Mouse (Mus musculus): ENCODE data around the gene Suco. TPM values are rescaled to one million over a fixed set of nuclear protein-coding genes. Genes with fewer than 3 reads are reported as not detected.

Gene Suco
- polyA plus RNA-seq, 1 experiment from 2014 or later = 13.1 TPM

DNA sequence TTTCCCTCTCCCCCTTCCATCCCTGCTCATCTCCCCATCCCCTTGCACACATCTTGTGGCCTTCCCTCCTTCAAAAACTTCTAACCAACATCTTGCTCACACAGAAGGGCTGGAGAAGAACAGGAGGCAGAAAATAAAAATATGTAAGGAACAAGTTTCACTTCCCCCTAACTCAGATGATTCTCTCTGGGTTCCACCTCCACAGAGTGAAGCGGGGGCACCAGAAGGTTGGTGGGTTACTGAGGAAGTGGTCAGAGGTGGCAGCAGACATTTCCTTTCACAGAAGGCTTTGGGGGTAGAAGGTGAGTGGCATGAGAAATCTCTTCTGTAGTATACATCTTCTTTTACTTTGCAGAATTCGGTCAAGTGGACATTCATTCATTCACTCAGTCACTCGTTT is 77.6 kb downstream of the Suco start:
- TF ChIP-seq EP300 (IDR thresholded peaks at IDR 0.05) (no peak), CTCF (IDR thresholded peaks at IDR 0.05) (no peak)
- Histone ChIP-seq H3K4me3 (ENCODE audit: low read depth, low read length) (no peak overlapping the region), H3K27ac (ENCODE audit: low read length) (no peak overlapping the region), H3K27me3 (replicated peaks; ENCODE audit: insufficient read depth, low read length) (no peaks in the 10 kb centered on the region), H3K9me3 (ENCODE audit: low read length) (no peaks in the 10 kb centered on the region), H3K9ac (replicated peaks; ENCODE audit: low read depth) (no peak overlapping the region), H3K36me3 (ENCODE audit: insufficient read depth, low read length) (no peaks in the 10 kb centered on the region), H3K4me2 (replicated peaks; ENCODE audit: low read depth, low read length) (no peak overlapping the region), H3K4me1 (ENCODE audit: insufficient read depth, low read depth, low read length) (no peaks in the 10 kb centered on the region)
- DNase-seq (ENCODE audit: low spot score) (no peak), ATAC-seq (no peak)
- WGBS = 81% methylated on average over 3 of the region's 3 CpGs

DNA sequence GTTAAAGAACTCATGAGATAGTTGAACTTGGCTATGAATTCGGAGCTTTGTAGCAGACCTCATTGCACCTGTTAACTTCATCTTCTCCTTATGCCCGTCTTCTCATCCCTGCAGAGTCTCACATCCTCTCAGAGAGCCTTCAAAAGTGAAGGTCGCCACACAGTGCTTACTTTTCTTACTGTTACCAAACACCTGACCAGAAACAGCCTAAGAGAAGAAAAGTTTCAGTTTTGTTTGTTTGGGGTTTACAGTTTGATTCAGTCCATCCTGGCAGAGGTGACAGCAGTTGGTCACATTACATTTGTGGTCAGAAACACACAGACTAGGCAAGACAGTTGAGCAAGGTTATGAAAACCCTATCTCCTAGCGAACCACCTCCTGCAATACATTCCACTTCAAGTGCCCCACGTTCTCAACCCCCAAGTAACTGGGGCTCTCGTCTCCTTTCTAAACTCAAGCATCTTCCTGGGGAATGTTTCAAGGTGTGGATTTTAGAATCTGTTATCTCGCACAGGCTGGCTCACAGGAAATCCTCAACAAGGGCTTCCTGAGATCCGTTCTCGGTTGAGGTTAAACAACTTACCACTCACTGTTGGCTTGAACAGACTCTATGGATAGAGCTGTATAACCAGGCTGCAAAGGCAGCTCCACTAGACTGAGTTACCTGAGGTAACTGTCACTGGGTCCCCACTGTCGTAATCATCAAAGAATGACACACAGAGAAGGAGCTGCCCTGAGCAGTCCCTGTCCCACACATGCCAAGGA is 81.9 kb downstream of the Suco start:
- DNase-seq (ENCODE audit: low spot score) (no peak), ATAC-seq (no peak)
- H3K4me2 ChIP-seq (replicated peaks; ENCODE audit: low read depth, low read length) = no peak overlapping the region
- H3K4me1 ChIP-seq (ENCODE audit: insufficient read depth, low read depth, low read length) = no peaks in the 10 kb centered on the region
- H3K27ac ChIP-seq (ENCODE audit: low read length) = no peak overlapping the region
- H3K27me3 ChIP-seq (replicated peaks; ENCODE audit: insufficient read depth, low read length) = no peaks in the 10 kb centered on the region
- TF ChIP-seq EP300 (IDR thresholded peaks at IDR 0.05) = no peak
- no peak for TF ChIP-seq CTCF (IDR thresholded peaks at IDR 0.05)
- H3K36me3 ChIP-seq (ENCODE audit: insufficient read depth, low read length) = no peaks in the 10 kb centered on the region
- H3K9me3 ChIP-seq (ENCODE audit: low read length) = no peaks in the 10 kb centered on the region
- WGBS = 52% methylated on average over 10 of the region's 10 CpGs
- H3K4me3 ChIP-seq (ENCODE audit: low read depth, low read length) = no peak overlapping the region
- no peak overlapping the region for H3K9ac ChIP-seq (replicated peaks; ENCODE audit: low read depth)

DNA sequence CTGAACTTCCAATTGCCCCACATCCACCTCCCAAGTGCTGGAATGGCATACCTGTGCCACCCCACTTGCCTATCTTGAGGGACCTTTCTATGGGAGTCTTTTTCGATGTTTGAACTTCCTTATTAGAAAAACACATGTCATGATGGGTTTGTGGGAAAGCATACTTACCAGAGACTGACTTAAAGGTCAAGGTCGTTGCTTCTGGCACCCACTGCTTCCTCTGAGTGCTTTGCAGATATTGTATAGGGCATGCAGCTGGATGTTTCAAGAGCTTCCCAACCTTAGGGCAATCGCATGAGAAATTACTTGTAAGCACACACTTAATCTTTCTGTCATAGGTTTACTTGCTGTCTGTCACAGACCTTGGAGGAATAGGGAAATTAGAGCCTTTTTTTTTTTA is 83.2 kb downstream of the Suco start:
- Histone ChIP-seq H3K4me2 (replicated peaks; ENCODE audit: low read depth, low read length) (no peak overlapping the region), H3K4me3 (ENCODE audit: low read depth, low read length) (no peak overlapping the region), H3K27ac (ENCODE audit: low read length) (no peak overlapping the region), H3K36me3 (ENCODE audit: insufficient read depth, low read length) (no peaks in the 10 kb centered on the region), H3K9me3 (ENCODE audit: low read length) (no peaks in the 10 kb centered on the region), H3K9ac (replicated peaks; ENCODE audit: low read depth) (no peak overlapping the region), H3K4me1 (ENCODE audit: insufficient read depth, low read depth, low read length) (no peaks in the 10 kb centered on the region), H3K27me3 (replicated peaks; ENCODE audit: insufficient read depth, low read length) (no peaks in the 10 kb centered on the region)
- ATAC-seq = no peak
- no peak for DNase-seq (ENCODE audit: low spot score)
- 59% methylated on average over 3 of the region's 3 CpGs for WGBS
- TF ChIP-seq EP300 (IDR thresholded peaks at IDR 0.05) (no peak), CTCF (IDR thresholded peaks at IDR 0.05) (no peak)

DNA sequence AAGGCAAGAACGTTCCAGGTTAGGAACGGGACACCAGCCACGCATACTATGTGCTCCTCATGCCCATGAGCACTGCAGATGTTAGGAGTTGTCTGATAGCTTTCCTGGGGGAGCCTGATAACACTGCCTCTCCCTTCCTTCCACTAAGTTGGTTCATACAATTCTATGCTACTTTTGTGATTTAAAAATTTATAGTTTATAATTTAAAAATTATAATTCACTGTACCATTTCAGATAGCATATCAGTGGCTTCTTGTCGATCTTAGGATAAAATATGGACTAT is 83.9 kb downstream of the Suco start:
- ATAC-seq = no peak

DNA sequence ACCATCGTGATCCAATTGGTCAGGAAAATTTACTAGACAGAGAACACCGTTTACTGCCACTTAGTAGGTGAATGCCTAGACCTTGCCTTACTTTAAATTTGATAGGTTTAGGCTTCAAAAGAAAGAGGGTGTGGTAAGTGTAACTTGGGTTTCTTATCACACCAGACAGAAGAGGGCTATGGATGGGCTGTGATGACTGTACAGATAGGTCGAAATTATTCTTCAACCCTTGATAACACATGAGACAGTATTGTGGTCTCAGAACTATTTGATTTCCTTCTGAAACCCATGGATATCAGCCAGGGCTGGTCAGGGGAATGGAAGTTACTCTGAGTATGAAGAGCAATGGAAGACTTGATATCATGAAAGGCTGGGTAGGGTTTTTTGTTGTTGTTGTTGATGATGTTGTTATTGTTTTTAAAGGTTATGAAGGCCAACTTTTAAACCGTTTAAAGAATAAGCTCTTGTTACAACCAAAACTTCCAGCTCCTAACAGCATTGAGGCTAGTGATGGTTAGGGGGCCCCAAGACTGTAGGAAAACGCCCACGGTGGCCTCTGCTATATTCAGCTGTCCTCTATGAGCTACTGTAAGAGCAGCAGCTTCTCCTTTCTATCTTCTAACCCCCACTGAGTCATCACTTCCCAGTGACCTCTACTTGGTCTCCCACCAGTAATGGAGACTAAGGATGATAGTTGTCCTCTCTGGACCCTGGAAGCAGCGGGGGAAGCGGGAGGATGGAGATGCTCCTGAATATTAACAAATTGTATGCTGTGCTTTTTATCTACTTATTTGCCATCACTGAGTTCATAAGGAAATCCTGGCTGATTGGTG is 84.4 kb downstream of the Suco start:
- Histone ChIP-seq H3K4me2 (replicated peaks; ENCODE audit: low read depth, low read length) (no peak overlapping the region), H3K9me3 (ENCODE audit: low read length) (no peaks in the 10 kb centered on the region; the same call in 1 of the 2 replicates), H3K27ac (ENCODE audit: low read length) (no peak overlapping the region), H3K9ac (replicated peaks; ENCODE audit: low read depth) (no peak overlapping the region), H3K36me3 (ENCODE audit: insufficient read depth, low read length) (no peaks in the 10 kb centered on the region), H3K27me3 (replicated peaks; ENCODE audit: insufficient read depth, low read length) (no peaks in the 10 kb centered on the region), H3K4me3 (ENCODE audit: low read depth, low read length) (no peak overlapping the region), H3K4me1 (ENCODE audit: insufficient read depth, low read depth, low read length) (no peaks in the 10 kb centered on the region)
- WGBS = 86% methylated on average over 8 of the region's 8 CpGs
- no peak for ATAC-seq
- DNase-seq (ENCODE audit: low spot score) = no peak
- TF ChIP-seq CTCF (IDR thresholded peaks at IDR 0.05) (no peak), EP300 (IDR thresholded peaks at IDR 0.05) (no peak)

More for the DNA sequence above, 83.9 kb downstream of the Suco start:
- Histone ChIP-seq H3K27me3 (replicated peaks; ENCODE audit: insufficient read depth, low read length) (no peaks in the 10 kb centered on the region), H3K9me3 (ENCODE audit: low read length) (no peaks in the 10 kb centered on the region; the same call in 1 of the 2 replicates), H3K9ac (replicated peaks; ENCODE audit: low read depth) (no peak overlapping the region), H3K36me3 (ENCODE audit: insufficient read depth, low read length) (no peaks in the 10 kb centered on the region), H3K4me2 (replicated peaks; ENCODE audit: low read depth, low read length) (no peak overlapping the region), H3K4me3 (ENCODE audit: low read depth, low read length) (no peak overlapping the region), H3K27ac (ENCODE audit: low read length) (no peak overlapping the region), H3K4me1 (ENCODE audit: insufficient read depth, low read depth, low read length) (no peaks in the 10 kb centered on the region)
- WGBS = 74% methylated on average over 4 of the region's 4 CpGs
- TF ChIP-seq CTCF (IDR thresholded peaks at IDR 0.05) (no peak), EP300 (IDR thresholded peaks at IDR 0.05) (no peak)
- no peak for DNase-seq (ENCODE audit: low spot score)

DNA sequence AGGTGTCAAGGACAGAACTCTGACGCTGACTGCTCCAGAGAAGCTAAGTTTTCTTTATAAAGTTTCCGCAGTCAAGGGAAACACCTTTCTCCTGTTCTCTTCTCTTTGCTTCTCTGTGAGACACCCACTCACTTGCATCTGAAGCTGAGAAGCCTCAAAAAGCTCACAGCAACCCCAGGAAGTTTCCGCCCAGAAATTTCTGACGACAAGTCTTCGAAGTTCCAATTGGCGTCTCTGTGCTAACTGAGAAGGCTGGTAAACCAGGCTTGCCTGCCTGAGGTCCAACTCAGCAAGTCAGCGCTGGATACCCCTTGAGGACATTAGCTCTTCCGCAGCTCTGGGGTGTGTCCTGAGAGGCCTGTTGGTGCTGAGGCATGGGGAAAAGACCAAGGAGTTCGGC is 88.1 kb downstream of the Suco start, which contains the start of gene Fasl:
TSS of gene Fasl (minus strand) at position 157 of the 400 bp plus-strand sequence.
- no peak within 1 kb of the TSS for H3K4me2 ChIP-seq (replicated peaks; ENCODE audit: low read depth, low read length)
- H3K9me3 ChIP-seq (ENCODE audit: low read length) = no peaks in the 10 kb centered on the region; the same call in 1 of the 2 replicates
- WGBS = 78% methylated on average over 9 of the region's 9 CpGs
- H3K27me3 ChIP-seq (replicated peaks; ENCODE audit: insufficient read depth, low read length) = no peaks in the 10 kb centered on the region
- no peak within 1 kb of the TSS for H3K9ac ChIP-seq (replicated peaks; ENCODE audit: low read depth)
- no peak for ATAC-seq
- H3K27ac ChIP-seq (ENCODE audit: low read length) = no peak within 1 kb of the TSS
- TF ChIP-seq CTCF (IDR thresholded peaks at IDR 0.05) (no peak), EP300 (IDR thresholded peaks at IDR 0.05) (no peak)
- H3K36me3 ChIP-seq (ENCODE audit: insufficient read depth, low read length) = no peaks in the 10 kb centered on the region
- DNase-seq (ENCODE audit: low spot score) = no peak
- H3K4me1 ChIP-seq (ENCODE audit: insufficient read depth, low read depth, low read length) = no peaks in the 10 kb centered on the region
- H3K4me3 ChIP-seq (ENCODE audit: low read depth, low read length) = no peak within 1 kb of the TSS
